Mouse (Mus musculus) liver, adult 2 months (tissue): ENCODE measurements around the gene Herc2.

Experiments
- CTCF ChIP-seq: fragments of 200-500 bp; IDR thresholded peaks from 2 replicates; pipeline ENCODE4 v1.5.1; 2011; ENCODE audit warnings: low read depth, low read length, control low read depth
- POLR2A ChIP-seq: fragments of 200-500 bp; IDR thresholded peaks from 2 replicates; pipeline ENCODE4 v1.6.1; 2011; ENCODE audit warnings: low read length, control low read depth; ENCODE audit not compliant: insufficient read depth; ENCODE audit errors: extremely low read depth

DNA sequence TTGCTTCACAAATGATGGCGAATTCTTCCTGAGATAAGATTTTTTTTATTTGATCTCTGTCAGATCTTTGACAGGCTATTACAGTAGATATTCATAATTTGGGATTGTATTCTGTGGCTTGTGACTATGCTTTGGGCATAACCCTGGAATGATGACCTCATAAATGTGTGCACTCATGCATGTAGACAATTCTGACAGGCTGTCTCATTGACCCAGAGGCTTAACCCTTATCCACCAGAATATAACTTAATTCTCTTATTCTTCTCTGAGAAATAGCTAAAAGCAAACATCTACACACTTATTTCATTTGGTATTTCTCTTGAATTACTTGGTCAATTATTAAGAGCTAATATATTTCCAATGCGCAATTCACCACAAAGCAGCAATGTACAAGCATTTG lies 227.5 kb downstream of the Herc2 start:
- no peak for TF ChIP-seq CTCF
- TF ChIP-seq POLR2A: no peak
